Mouse (Mus musculus): ENCODE data around the gene Lama1.

DNA sequence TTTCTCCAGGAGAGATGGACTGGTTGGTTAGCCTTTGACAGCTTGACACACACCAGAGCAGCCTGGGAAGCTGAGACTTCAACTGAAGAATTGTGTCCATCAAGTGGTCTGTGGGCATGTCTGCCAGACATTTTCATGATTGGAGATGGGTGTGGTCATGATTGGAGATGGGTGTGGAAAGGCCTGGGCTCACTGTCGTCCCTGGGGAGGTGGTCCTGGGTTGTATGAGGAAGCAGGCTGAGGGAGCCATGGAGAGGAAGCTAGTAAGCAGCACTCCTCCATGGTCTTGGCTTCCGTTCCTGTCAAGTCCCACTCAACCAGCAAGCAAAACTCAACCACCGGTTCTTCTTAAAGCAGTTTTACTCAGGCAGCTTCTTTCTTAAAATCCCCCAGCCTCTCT, 130.4 kb downstream of the Lama1 start:
- no peak for TF ChIP-seq POLR2A (IDR thresholded peaks at IDR 0.05; ENCODE audit: insufficient read depth, low read length)
- no peak for TF ChIP-seq CTCF (IDR thresholded peaks at IDR 0.05; ENCODE audit: low read depth, low read length)
